Mouse (Mus musculus) kidney, adult 2 months (tissue): ENCODE results near the gene Treml2.

Source experiments
- CTCF ChIP-seq: fragments of 200-500 bp; conservative IDR thresholded peaks from 2 replicates; pipeline ENCODE4 v1.5.1; 2011; ENCODE audit warnings: low read depth, mild to moderate bottlenecking, control low read depth, low read length, moderate library complexity, mixed read lengths; ENCODE audit not compliant: insufficient read depth, insufficient read length
- POLR2A ChIP-seq: fragments of 200-500 bp; IDR thresholded peaks from one replicate; pipeline ENCODE4 v1.6.1; 2011; ENCODE audit warnings: low read depth, low read length, control low read depth

GRCm38 (mm10) chr17:48347287-48347686 is 48.0 kb downstream of the Treml2 start:
- no peak for TF ChIP-seq POLR2A
- TF ChIP-seq CTCF: no peak
